Mouse (Mus musculus) lung, adult 2 months (tissue): Measurements from ENCODE around the gene Zbed6. TPM values are rescaled to one million over a fixed set of nuclear protein-coding genes. Genes with fewer than 3 reads are reported as not detected.

ENCODE experiments used
- DNase-seq: peaks from one replicate; pipeline ENCODE4 v3.0.0; 2022
- H3K4me1 ChIP-seq: fragments of 200-500 bp; 2 replicates; pipeline ENCODE4 v1.6.1; 2011; ENCODE audit warnings: low read length; ENCODE audit not compliant: control insufficient read depth, insufficient read depth
- H3K4me3 ChIP-seq: fragments of 200-500 bp; replicated peaks from 2 replicates; pipeline ENCODE3; 2011; ENCODE audit warnings: low read depth, mild to moderate bottlenecking, control low read depth, low read length; ENCODE audit errors: extremely low read depth
- CTCF ChIP-seq: fragments of 200-500 bp; IDR thresholded peaks from 2 replicates; pipeline ENCODE4 v1.5.1; 2011; ENCODE audit warnings: mild to moderate bottlenecking, low read length, control low read depth; ENCODE audit not compliant: insufficient read depth
- POLR2A ChIP-seq: fragments of 200-500 bp; IDR thresholded peaks from 2 replicates; pipeline ENCODE4 v1.6.1; 2011; ENCODE audit warnings: low read depth, mild to moderate bottlenecking, control low read depth, low read length, borderline replicate concordance; ENCODE audit errors: extremely low read depth
- WGBS: fragments of 180-500 bp; shearing (Covaris S2); methylation state at CpG from one replicate; pipeline ENCODE4 v1.1.7; 2018; 5-methylcytosine and 5-hydroxymethylcytosine counted together
- polyA plus RNA-seq: library from polyadenylated mRNA; depleted of rRNA; stranded (reverse); fragments of >200 nt; gene quantifications from 2 replicates; pipeline ENCODE4 v1.2.3, GENCODE M21; 2012; rRNA removed

Gene Zbed6
- polyA plus RNA-seq, 1 experiment, result 4.6 TPM

- Histone ChIP-seq H3K4me3 (no peak overlapping the region), H3K4me1 (no peaks in the 10 kb centered on the region)
- WGBS, result 88% methylated on average over 2 of the region's 2 CpGs
- TF ChIP-seq POLR2A (no peak), CTCF (no peak)
- DNase-seq, result no peak
Observed at GRCm38 (mm10) chr1:133641163-133641562, 19.5 kb downstream of the Zbed6 start.

- Histone ChIP-seq H3K4me3 (no peak overlapping the region), H3K4me1 (no peaks in the 10 kb centered on the region)
- TF ChIP-seq POLR2A (no peak), CTCF (no peak)
- DNase-seq, result no peak
- 74% methylated on average over 6 of the region's 6 CpGs for WGBS
Observed at GRCm38 (mm10) chr1:133638517-133638916, 22.2 kb downstream of the Zbed6 start.

GRCm38 (mm10) chr1:133632168-133632567 is 28.5 kb downstream of the Zbed6 start:
- no peak for DNase-seq
- TF ChIP-seq POLR2A, result no peak
- TF ChIP-seq CTCF, result no peak
- H3K4me1 ChIP-seq, result no peaks in the 10 kb centered on the region
- WGBS, result 88% methylated on average over 2 of the region's 2 CpGs
- no peak overlapping the region for H3K4me3 ChIP-seq

- WGBS, result 71% methylated on average over 2 of the region's 2 CpGs
- no peak for DNase-seq
Observed at GRCm38 (mm10) chr1:133625052-133625451, 35.6 kb downstream of the Zbed6 start.

GRCm38 (mm10) chr1:133618311-133618710 is 42.4 kb downstream of the Zbed6 start:
- TF ChIP-seq CTCF, result no peak
- TF ChIP-seq POLR2A, result no peak

More at GRCm38 (mm10) chr1:133625052-133625451, 35.6 kb downstream of the Zbed6 start:
- TF ChIP-seq POLR2A, result no peak
- no peak overlapping the region for H3K4me3 ChIP-seq
- H3K4me1 ChIP-seq, result no peaks in the 10 kb centered on the region

GRCm38 (mm10) chr1:133617908-133618307 is 42.8 kb downstream of the Zbed6 start:
- no peak for DNase-seq
- no peaks in the 10 kb centered on the region for H3K4me1 ChIP-seq
- no peak overlapping the region for H3K4me3 ChIP-seq
- 30% methylated on average over 2 of the region's 2 CpGs for WGBS
- TF ChIP-seq POLR2A (no peak), CTCF (no peak)

More at GRCm38 (mm10) chr1:133618311-133618710, 42.4 kb downstream of the Zbed6 start:
- no peak overlapping the region for H3K4me3 ChIP-seq
- 58% methylated on average over 8 of the region's 8 CpGs for WGBS
- DNase-seq, result no peak
- no peaks in the 10 kb centered on the region for H3K4me1 ChIP-seq

- DNase-seq, result no peak
- 81% methylated on average over 3 of the region's 3 CpGs for WGBS
- Histone ChIP-seq H3K4me1 (no peaks in the 10 kb centered on the region), H3K4me3 (no peak overlapping the region)
- no peak for TF ChIP-seq POLR2A
- no peak for TF ChIP-seq CTCF
Observed at GRCm38 (mm10) chr1:133613817-133614216, 46.9 kb downstream of the Zbed6 start.

- no peaks in the 10 kb centered on the region for H3K4me1 ChIP-seq
- no peak for DNase-seq
- no peak overlapping the region for H3K4me3 ChIP-seq
- WGBS, result 70% methylated on average over 1 of the region's 1 CpGs
- no peak for TF ChIP-seq POLR2A
- TF ChIP-seq CTCF, result no peak
Observed at GRCm38 (mm10) chr1:133611436-133611835, 49.2 kb downstream of the Zbed6 start.

- no peak for TF ChIP-seq CTCF
- TF ChIP-seq POLR2A, result no peak
- Histone ChIP-seq H3K4me3 (no peak overlapping the region), H3K4me1 (no peaks in the 10 kb centered on the region)
- no peak for DNase-seq
- 54% methylated on average over 6 of the region's 6 CpGs for WGBS
Observed at GRCm38 (mm10) chr1:133610601-133611000, 50.1 kb downstream of the Zbed6 start.

GRCm38 (mm10) chr1:133609771-133610502 is 50.7 kb downstream of the Zbed6 start, which contains the start of gene Snrpe:
Gene Snrpe, minus strand, starts transcription at chr1:133610291.
- Histone ChIP-seq H3K4me1 (no peaks in the 10 kb centered on the region), H3K4me3 (peak within 1 kb of the TSS; percentile 82)
- peak; percentile 94 for TF ChIP-seq CTCF
- peak; percentile 77; the same call in 1 of the 2 replicates for TF ChIP-seq POLR2A
- DNase-seq, result peak; percentile 88
- WGBS, result under 1% methylated on average over 73 of the region's 73 CpGs

Other genes starting within 250 kb of the Zbed6 start
- gene Sox13, start 236.5 kb downstream of the Zbed6 start, polyA plus RNA-seq, result 134 and 144 TPM in 2 replicates
- 16.7 and 33.7 TPM in 2 replicates for gene Snrpe, start 50.6 kb downstream of the Zbed6 start, polyA plus RNA-seq
- gene Gm38394, start 433 bp upstream of the Zbed6 start, polyA plus RNA-seq, result 3.4 and 5.3 TPM in 2 replicates
- gene Lax1, start 29.2 kb upstream of the Zbed6 start, polyA plus RNA-seq, result 1.6 and 2.5 TPM in 2 replicates
- 9.5 and 11.3 TPM in 2 replicates for gene Atp2b4, start 140.2 kb upstream of the Zbed6 start, polyA plus RNA-seq
- 1.6 and 3.1 TPM in 2 replicates for gene Optc, start 247.1 kb upstream of the Zbed6 start, polyA plus RNA-seq